Mouse (Mus musculus): ENCODE measurements around the gene Dlgap1.

Dlgap1 gene

GRCm38 (mm10) chr17:70741696-70742095 lies 772.8 kb downstream of the Dlgap1 start:
- DNase-seq, result no peak

DNA sequence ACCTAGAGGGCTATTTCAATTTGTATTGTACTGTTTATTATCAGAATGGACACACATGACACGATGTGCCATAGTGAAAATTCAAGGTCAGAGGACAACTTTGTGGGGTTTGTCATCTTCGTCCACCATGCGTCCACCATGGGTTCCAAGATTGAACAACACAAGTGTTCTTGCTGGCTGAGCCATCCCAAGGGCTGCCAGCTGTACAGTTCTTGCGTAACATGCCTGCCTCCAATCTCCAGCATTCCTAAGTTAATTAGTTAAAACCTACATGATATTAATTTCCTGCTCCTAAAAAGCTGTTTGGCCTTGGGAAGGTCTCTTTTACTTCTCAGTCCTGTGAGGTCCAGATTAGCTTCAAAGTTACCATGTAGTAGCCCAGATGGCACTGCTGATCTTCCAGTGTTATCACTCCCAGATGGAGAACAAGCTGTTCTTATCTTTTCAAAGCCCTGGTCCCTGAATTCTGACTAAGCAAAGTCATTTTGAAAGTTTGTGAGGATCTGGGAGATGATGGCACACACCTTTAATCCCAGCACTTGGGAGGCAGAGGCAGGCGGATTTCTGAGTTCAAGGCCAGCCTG lies 775.8 kb downstream of the Dlgap1 start:
- DNase-seq, result no peak

DNA sequence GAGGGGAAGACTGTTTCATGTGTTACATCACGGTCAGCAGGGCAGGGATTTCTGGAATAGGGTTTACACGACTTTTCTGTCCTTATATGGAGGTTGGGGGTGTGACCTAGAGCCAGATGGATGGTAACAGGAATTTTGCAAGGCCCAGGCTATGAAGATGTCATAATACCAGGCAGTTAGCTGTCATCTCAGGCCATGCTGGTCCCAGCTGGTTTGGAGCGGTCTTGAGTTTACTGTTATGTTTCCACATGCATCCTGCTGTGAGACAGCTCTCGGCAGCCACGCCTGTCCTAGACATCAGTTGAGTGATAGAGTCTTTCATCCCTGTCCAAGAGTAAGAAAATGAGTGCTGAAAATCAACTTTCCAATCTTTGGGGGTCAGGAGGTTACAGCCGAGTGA lies 776.5 kb downstream of the Dlgap1 start:
- DNase-seq, result peak; percentile 60

DNA sequence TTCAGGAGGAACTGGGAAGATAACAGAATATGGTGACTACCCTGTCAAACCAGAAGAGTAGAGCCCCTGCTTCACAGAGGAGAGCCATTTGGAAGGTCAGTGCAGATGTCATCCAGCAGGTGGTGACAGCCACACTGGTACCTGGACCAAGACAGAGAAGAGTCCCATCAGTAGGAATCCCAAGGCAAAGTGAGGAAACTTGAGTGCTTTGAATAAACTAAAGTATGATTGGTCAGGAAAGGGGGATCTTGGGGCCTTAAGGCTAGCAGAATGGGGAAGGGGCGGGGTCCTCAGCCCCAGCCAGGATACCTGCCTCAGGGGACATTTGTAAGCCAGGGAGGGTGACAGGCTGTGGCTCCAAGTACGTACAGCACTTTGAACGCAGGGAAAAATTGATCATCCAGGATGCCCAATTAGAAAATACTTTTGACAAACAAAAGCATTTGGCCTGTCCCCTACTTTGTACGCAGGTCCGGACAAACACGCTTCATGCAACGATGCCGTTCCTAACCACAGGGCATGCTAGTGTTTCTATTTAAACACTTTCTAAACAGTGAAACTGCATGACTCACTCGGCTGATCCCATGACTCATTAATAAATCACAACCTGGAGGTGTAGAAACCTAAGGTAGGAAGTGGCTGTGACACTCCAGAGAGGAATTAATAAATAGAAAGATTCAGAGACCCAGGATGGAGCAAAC lies 777.7 kb downstream of the Dlgap1 start:
- DNase-seq, result peak; percentile 31

GRCm38 (mm10) chr17:70747731-70748475 lies 779.0 kb downstream of the Dlgap1 start:
- DNase-seq, result peak; percentile 35

DNA sequence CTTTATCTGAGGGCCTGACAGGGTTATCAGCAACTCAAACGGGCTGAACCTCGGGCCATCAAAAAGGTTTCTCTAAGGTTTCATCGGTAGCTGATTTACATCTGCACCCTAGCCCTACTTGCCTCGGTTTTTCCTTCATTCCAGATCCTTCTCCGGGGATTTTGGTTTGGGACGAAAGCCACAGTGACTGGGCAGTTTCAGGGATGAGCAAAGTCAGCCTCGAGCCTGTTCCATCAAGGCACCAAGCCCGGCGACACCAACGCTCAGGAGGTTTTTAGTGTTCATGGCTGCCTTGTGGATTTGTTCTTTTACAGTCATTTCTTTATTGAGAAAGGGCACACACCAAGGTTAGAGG lies 779.6 kb downstream of the Dlgap1 start:
- no peak for DNase-seq

- DNase-seq, result no peak
Observed at GRCm38 (mm10) chr17:70748964-70749650, 780.2 kb downstream of the Dlgap1 start.

DNA sequence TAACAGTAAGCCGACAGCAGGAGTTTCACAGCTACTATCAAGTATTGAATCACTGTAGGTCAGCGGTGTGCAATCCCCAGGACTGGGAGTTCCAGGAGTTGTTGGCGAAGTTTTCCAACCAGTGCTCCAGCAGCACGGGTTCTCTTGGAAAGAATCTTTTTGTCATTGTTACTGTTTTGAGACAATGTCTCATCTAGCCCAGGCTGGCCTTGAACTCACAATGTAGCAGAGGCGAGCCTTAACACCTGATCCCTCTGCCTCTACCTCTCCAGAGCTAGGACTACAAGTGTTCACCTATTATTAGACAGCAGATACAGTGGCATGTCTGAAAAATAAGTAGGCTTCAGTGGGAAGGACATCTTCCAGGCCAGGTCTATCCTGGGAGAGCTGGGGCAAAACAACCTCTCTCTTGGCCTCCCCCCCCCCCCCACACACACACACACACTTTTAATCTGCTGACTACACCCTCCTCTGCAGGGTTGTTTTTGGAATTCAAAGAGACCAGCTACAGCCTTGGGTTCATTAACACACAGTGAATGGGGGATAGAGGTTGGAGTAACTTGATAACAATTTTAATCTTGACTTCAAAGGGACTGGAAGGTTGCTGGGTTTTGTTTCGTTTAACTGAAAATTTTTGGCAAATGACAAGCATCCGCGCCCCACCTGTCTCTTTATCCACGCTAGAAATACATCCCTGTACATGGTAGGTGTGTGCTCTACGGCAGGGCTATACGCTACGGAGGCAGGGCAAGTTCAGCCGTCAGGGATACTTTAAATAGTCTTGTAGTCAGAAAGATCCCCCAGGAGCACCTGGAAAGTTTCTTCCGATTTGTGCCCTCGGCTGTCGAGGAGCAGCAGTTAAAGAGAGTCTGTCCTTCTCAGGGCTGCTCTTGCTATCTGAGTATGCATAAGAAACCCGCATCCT lies 781.6 kb downstream of the Dlgap1 start:
- DNase-seq, result no peak

DNA sequence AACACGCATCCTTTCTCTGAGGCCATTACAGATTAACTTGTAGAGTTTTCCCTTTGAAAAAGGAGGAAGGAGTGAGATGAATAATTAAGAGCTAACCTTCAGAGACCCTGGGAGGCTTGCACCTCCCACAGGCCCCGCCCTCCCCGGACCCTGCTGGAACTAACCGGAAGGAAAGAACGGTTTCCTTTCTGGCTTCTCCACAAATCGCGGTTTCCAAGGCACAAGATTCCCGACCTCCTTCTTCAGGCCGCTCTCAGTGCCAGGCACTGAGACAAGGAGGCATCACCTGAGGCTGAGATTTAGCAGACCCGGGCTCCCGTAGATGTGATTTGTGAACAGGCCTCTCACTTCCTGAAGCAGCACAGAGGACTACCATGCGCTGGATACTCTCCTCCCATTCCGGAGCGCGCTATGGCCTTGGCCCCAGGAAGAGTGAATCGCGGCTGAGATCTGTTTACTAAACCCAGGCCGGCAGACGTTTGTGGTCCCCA lies 782.3 kb downstream of the Dlgap1 start:
- DNase-seq, result peak; percentile 60

DNA sequence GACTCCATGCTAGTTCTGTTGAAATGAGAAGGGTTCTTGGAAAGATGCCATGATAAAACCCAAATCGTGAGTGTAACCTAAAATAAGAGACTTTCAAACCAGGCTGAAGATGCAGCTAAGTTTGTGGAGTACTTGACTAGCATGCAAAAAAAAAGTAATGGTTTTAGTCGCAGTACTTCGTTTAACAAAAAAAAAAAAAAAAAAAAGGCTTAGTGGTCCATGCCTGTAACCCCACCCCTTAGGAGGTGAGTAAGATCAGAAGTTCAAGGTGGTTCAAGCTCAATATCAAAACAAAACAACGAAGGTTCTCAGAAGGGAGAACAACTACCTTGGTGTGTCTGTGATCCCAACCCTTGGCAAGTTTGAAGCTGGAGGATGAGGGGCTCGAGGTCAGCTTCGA lies 782.8 kb downstream of the Dlgap1 start:
- no peak for DNase-seq

DNA sequence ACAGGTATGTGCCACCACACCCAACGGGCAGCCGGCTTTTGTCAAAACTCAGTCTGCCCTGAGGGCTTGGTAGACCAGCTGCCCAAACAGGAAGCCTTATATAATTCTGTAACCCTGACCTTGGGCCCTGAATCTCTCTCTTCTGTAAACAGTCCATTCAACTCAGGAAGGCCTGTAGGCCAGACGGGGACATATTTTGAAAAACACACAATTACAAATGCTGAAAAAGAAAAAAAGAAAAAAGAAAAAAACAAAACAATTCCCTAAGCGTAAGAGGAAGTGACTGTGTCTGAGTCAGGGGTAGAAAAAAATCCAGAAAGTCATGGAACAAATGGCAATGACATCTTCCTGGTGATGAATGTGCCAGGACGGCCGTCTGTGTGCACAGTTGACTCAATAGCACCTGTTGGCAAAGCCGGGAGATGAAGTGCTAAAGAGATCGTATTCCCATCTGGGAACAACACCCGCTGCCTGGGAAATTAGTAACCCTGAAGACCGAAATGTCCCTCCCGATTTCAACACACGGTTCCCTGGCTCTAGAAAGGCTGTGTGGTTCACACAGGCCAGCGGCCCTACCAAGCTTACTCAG lies 784.7 kb downstream of the Dlgap1 start:
- DNase-seq, result no peak

GRCm38 (mm10) chr17:70754041-70754440 lies 785.2 kb downstream of the Dlgap1 start:
- DNase-seq, result no peak

- DNase-seq, result no peak
Observed at GRCm38 (mm10) chr17:70754638-70755037, 785.8 kb downstream of the Dlgap1 start.

DNA sequence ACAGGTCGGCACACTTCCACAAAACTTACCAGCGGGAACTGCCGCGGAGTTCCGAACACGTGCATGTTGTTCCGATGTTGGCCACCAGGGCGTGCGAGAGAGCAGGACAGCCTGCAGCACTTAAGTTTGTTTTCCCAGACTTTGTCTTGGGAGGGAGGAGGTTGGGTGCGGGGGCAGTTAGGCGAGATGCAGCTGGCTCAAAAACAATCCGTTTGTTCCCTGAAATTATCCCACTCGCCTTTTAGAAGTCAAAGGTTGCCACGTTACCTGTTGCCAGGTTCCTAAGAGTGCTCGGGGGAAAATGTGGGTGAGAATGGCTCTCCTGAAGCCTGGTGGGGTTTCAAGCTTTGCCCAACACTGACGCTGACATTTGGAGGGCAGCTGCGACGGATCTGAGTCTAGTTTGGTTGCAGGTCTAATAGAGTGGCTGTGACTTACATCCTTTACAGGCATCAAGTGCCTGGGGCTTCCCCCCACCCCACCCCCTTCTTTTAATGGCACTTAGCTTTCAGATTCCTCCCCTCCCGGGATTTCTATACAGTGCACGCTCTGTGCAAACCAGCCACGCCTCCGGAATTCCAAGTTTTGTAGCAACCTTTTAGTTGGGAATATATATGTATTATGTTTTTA lies 786.3 kb downstream of the Dlgap1 start:
- peak; percentile 95 for DNase-seq

GRCm38 (mm10) chr17:70755669-70756263 lies 786.9 kb downstream of the Dlgap1 start:
- DNase-seq, result no peak

GRCm38 (mm10) chr17:70762001-70762400 lies 793.1 kb downstream of the Dlgap1 start:
- DNase-seq, result no peak

DNA sequence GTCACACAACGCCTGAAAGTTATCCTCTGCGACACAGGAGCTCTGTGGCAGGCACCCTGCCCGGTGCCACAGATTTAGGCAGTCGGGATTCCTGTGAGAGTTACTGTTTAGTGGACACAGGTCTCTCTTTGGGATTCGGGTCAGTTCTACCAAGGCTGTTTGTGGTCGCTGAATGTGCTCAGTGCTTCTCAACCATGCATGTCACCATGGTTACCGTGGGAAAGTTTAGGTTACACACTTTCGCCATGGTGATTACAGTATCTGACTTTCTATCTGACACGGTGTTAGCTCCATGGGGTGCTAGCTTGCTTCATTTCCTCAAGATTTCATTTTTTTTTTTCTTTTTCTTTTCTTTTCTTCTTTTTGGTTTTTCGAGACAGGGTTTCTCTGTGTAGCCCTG lies 793.8 kb downstream of the Dlgap1 start:
- no peak for DNase-seq

DNA sequence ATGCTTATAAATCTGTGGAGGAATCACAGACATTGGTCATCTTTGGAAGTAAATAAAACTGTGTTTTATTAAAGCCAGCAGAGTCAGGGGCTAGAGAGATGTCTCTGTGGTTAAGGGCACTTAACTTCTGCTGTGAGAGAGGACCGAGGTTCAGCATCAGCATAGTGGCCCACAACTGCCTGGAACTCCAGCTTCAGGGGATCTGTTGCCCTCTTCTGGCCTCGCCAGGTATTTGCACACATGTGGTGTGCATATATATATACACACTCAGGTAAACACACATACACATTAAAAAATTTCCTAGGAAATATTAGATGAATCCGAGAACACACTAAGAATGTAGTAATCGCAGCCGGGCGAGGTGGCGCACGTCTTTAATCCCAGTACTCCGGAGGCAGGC lies 796.5 kb downstream of the Dlgap1 start:
- no peak for DNase-seq

GRCm38 (mm10) chr17:70765976-70766375 lies 797.1 kb downstream of the Dlgap1 start:
- DNase-seq, result no peak

- no peak for DNase-seq
Observed at GRCm38 (mm10) chr17:70772120-70772899, 803.4 kb downstream of the Dlgap1 start.
